Mouse (Mus musculus) urinary bladder, postnatal 25 days (tissue): ENCODE measurements around the gene Ddx55.
A peak's percentile ranks its signal among the peaks of the same experiment; 100 is the strongest.

Experiments
- DNase-seq: peaks from one replicate; pipeline ENCODE4 v3.0.0; 2022; ENCODE audit warnings: low spot score

Gene Ddx55

GRCm38 (mm10) chr5:124552558-124553307 lies at the start of gene Ddx55:
Gene Ddx55 (plus strand): TSS chr5:124552864.
- peak; percentile 82 for DNase-seq

GRCm38 (mm10) chr5:124503742-124504141 lies 48.9 kb upstream of the Ddx55 start:
- no peak for DNase-seq

GRCm38 (mm10) chr5:124505235-124505634 lies 47.4 kb upstream of the Ddx55 start:
- no peak for DNase-seq

- no peak for DNase-seq
Measured at GRCm38 (mm10) chr5:124506731-124507359, 45.8 kb upstream of the Ddx55 start.

GRCm38 (mm10) chr5:124509200-124509599 lies 43.5 kb upstream of the Ddx55 start:
- no peak for DNase-seq

GRCm38 (mm10) chr5:124509742-124510237 lies 42.9 kb upstream of the Ddx55 start:
- no peak for DNase-seq

- no peak for DNase-seq
Measured at GRCm38 (mm10) chr5:124510536-124511050, 42.1 kb upstream of the Ddx55 start.

GRCm38 (mm10) chr5:124515789-124516188 lies 36.9 kb upstream of the Ddx55 start:
- no peak for DNase-seq

- no peak for DNase-seq
Measured at GRCm38 (mm10) chr5:124518648-124519047, 34.0 kb upstream of the Ddx55 start.

- no peak for DNase-seq
Measured at GRCm38 (mm10) chr5:124521588-124521987, 31.1 kb upstream of the Ddx55 start.

GRCm38 (mm10) chr5:124523032-124523431 lies 29.6 kb upstream of the Ddx55 start:
- DNase-seq: no peak

GRCm38 (mm10) chr5:124524943-124525342 lies 27.7 kb upstream of the Ddx55 start:
- no peak for DNase-seq

- DNase-seq: no peak
Measured at GRCm38 (mm10) chr5:124528351-124528750, 24.3 kb upstream of the Ddx55 start.

GRCm38 (mm10) chr5:124528791-124529190 lies 23.9 kb upstream of the Ddx55 start:
- no peak for DNase-seq

- DNase-seq: no peak
Measured at GRCm38 (mm10) chr5:124529191-124529651, 23.4 kb upstream of the Ddx55 start.

- DNase-seq: no peak
Measured at GRCm38 (mm10) chr5:124529697-124530096, 23.0 kb upstream of the Ddx55 start.

GRCm38 (mm10) chr5:124530655-124531582 lies 21.7 kb upstream of the Ddx55 start, which contains the start of gene Rilpl1:
Gene Rilpl1 (minus strand): TSS chr5:124531391.
- DNase-seq: peak; percentile 65

GRCm38 (mm10) chr5:124531583-124531930 lies 21.1 kb upstream of the Ddx55 start:
- no peak for DNase-seq

- no peak for DNase-seq
Measured at GRCm38 (mm10) chr5:124532451-124532850, 20.2 kb upstream of the Ddx55 start.

- DNase-seq: no peak
Measured at GRCm38 (mm10) chr5:124535016-124535415, 17.6 kb upstream of the Ddx55 start.

GRCm38 (mm10) chr5:124536776-124537175 lies 15.9 kb upstream of the Ddx55 start:
- no peak for DNase-seq
